Mouse (Mus musculus) effector memory CD4-positive, alpha-beta T cell, adult 5 months (primary cell): ENCODE measurements around the gene Adgra3. TPM values are rescaled to one million over a fixed set of nuclear protein-coding genes. Genes with fewer than 3 reads are reported as not detected.

Experiments used
- polyA plus RNA-seq: library from polyadenylated mRNA; unstranded; fragments of 100-300 nt; shearing (Covaris generic); gene quantifications from one replicate; pipeline ENCODE4 v1.2.1, GENCODE M21; 2017

The Adgra3 gene
- not detected for polyA plus RNA-seq

DNA sequence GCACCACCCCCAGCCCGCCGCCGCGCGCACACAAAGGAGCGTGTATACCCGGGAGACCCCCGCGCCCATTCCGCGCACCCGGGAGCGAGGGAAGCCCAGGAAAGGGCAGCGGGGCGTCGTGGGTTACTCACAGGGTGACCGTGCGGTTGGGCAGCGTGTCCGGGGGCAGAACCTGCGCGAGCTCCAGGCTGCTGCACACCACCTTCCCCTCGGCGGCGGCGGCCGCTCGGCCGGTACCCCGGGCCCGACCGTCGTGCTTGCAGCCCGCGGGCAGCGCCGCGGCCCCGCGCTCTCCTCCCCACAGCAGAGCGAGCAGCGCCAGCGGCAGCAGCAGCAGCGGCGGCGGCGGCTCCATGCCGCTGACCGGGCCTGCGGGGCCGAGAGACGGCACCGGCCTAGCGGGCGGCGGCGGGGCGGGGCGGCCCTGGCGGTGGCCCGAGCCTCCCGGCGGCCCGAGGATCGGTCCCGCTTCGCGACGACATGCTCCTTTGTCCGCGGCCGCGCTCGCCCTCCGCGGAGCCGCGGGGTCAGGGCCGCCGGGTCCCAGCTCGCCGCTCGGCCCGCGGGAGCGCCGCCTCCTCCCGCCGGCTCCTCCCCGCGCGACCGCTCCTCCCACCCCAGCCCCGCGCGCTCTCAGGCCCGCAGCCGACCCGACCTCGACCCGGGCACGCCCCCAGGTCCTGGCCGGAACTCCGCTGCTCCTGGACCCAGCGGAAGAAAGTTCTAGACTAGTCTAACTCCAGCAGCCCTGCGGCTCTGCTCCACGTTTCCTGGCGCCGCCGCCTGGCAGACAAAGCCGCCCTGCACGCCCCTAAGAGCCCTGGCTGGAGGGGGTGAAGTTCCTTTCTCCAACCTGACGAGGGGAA lies at the start of gene Adgra3:
TSS of gene Adgra3 (minus strand) at position 586 of the 866 bp plus-strand sequence.

